In the genomic region with DNA sequence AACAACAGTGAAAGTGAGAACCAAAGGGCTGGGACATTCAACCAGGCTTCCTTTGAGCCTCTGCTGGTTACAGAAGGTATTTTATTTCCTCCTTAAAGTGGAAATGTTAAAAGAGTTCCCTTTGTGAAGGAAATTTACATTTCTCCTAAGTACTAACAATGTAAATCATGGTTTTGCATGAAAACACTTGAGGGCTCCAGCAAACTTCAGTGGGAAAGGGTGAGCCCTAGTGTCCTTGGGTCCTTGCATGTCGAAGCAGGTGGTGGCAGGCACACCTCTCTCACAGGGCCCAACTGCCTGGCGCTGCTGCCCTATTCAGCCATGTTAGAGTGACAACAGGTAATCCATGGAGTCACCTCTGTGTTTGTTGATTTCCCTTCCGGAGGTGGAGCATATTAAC, we compare ENCODE assay signal across 19 mouse cellular contexts.
DNase-seq lines count a peak whose midpoint lies in the region; TF ChIP-seq lines count a peak whose summit lies in the region.
"Had no signal": no experiment of that assay in that cellular context is flagged by ENCODE, and none has a peak within 500 bp of the region (broad histone marks: within the 10 kb centered on the region; RNA-seq: fewer than 3 reads in every experiment).

No protein-coding gene starts in this region.

- H3K27me3 ChIP-seq in ES-Bruce4 (ENCODE audit: control insufficient read depth, insufficient read depth, low read length, poor library complexity, severe bottlenecking), result no peaks in the 10 kb centered on the region
- H3K27me3 ChIP-seq: embryonic facial prominence, embryonic 12.5 days; forebrain, embryonic 13.5 days; forebrain, embryonic 15.5 days had no signal

- TF ChIP-seq EP300 in ES-Bruce4 (IDR thresholded peaks at IDR 0.05; ENCODE audit: insufficient read depth, low read depth, low read length), result peak; percentile 82

- H3K9me3 ChIP-seq in ES-Bruce4 (replicated peaks; ENCODE audit: control insufficient read depth, insufficient read depth, low read length, poor library complexity, severe bottlenecking), result no peaks in the 10 kb centered on the region
- H3K9me3 ChIP-seq in ES-E14 (ENCODE audit: control insufficient read depth, insufficient read depth, low read depth, low read length), result no peaks in the 10 kb centered on the region
- H3K9me3 ChIP-seq: embryonic facial prominence, embryonic 10.5 days; embryonic facial prominence, embryonic 12.5 days; forebrain, embryonic 13.5 days; forebrain, embryonic 15.5 days had no signal

- H3K4me3 ChIP-seq in layer of hippocampus, adult 2 months, result no peak overlapping the region
- no peak overlapping the region for H3K4me3 ChIP-seq in ES-Bruce4 (ENCODE audit: low read depth, low read length)
- H3K4me3 ChIP-seq in ES-E14 (ENCODE audit: insufficient read depth in 1 of 2, low read depth in 1 of 2, low read length in 2 of 2, poor library complexity in 1 of 2, severe bottlenecking in 1 of 2), result no peak overlapping the region
- H3K4me3 ChIP-seq: embryonic facial prominence, embryonic 10.5 days; embryonic facial prominence, embryonic 12.5 days; forebrain, embryonic 13.5 days; forebrain, embryonic 15.5 days had no signal

- DNase-seq in layer of hippocampus, adult 2 months (ENCODE audit: low spot score in 2 of 2), result no peak
- DNase-seq in layer of hippocampus, postnatal 25 days (ENCODE audit: extremely low spot score in 1 of 2, low spot score in 1 of 2), result no peak
- DNase-seq in ES-E14 (ENCODE audit: low read depth, low spot score) (peak; percentile 62), ZHBTc4 (ENCODE audit: low read depth, low spot score) (peak; percentile 88)
- no peak for DNase-seq in gastrocnemius, adult 18-20 months (ENCODE audit: low spot score)
- DNase-seq in kidney, adult 8-10 months, result no peak
- DNase-seq in spleen, postnatal 14 days (ENCODE audit: low spot score in 2 of 2), result no peak
- DNase-seq: adrenal gland, adult 8-10 months; cerebellum, adult 11-12 months; cerebellum, adult 2 months; cerebellum, adult 9-10 months; cerebellum, postnatal 10 days; cerebellum, postnatal 25 days; forebrain, postnatal 0 days had no signal

- H3K27ac ChIP-seq in layer of hippocampus, adult 2 months, result no peak overlapping the region
- no peak overlapping the region for H3K27ac ChIP-seq in ES-Bruce4 (ENCODE audit: insufficient read depth, low read length)
- H3K27ac ChIP-seq in ES-E14 (ENCODE audit: insufficient read depth, low read depth, low read length, poor library complexity, severe bottlenecking), result no peak overlapping the region
- H3K27ac ChIP-seq: embryonic facial prominence, embryonic 10.5 days; embryonic facial prominence, embryonic 12.5 days; forebrain, embryonic 13.5 days; forebrain, embryonic 15.5 days had no signal

- H3K9ac ChIP-seq in ES-Bruce4 (ENCODE audit: low read depth, poor library complexity, severe bottlenecking), result no peak overlapping the region
- H3K9ac ChIP-seq in ES-E14 (ENCODE audit: insufficient read depth, low read depth, low read length, poor library complexity, severe bottlenecking), result no peak overlapping the region
- H3K9ac ChIP-seq: embryonic facial prominence, embryonic 12.5 days; forebrain, embryonic 13.5 days; forebrain, embryonic 15.5 days; forebrain, postnatal 0 days had no signal

- H3K4me1 ChIP-seq in ES-Bruce4 (ENCODE audit: control insufficient read depth, insufficient read depth, low read length) (no peaks in the 10 kb centered on the region), ES-E14 (ENCODE audit: control insufficient read depth in 2 of 2, insufficient read depth in 2 of 2, low read length in 2 of 2, poor library complexity in 1 of 2) (peaks cover 0 to 15% of the 10 kb centered on the region in 2 experiments; a peak in 3 of 4 replicates)
- H3K4me1 ChIP-seq: embryonic facial prominence, embryonic 12.5 days; forebrain, embryonic 13.5 days had no signal

- TF ChIP-seq CTCF in layer of hippocampus, adult 2 months (conservative IDR thresholded peaks at IDR 0.05), result peak; percentile 40
- TF ChIP-seq CTCF in ES-Bruce4 (IDR thresholded peaks at IDR 0.05; ENCODE audit: low read depth, low read length), result no peak

- in situ Hi-C loops in ES-E14 (cut with MboI; ENCODE audit: low sequenced_read_pairs in 2 of 2, unreplicated experiment in 2 of 2), result no loop called here

- TF ChIP-seq POLR2A in ES-Bruce4 (IDR thresholded peaks at IDR 0.05; ENCODE audit: insufficient read depth, low read length), result no peak

- H3K36me3 ChIP-seq in ES-Bruce4 (ENCODE audit: control insufficient read depth, insufficient read depth, low read length, poor library complexity, severe bottlenecking), result no peaks in the 10 kb centered on the region
- no peaks in the 10 kb centered on the region for H3K36me3 ChIP-seq in ES-E14 (ENCODE audit: control insufficient read depth, insufficient read depth, low read length, poor library complexity, severe bottlenecking)
- H3K36me3 ChIP-seq: embryonic facial prominence, embryonic 10.5 days; embryonic facial prominence, embryonic 12.5 days; forebrain, embryonic 15.5 days had no signal

TF ChIP-seq in ES-E14, 5 proteins besides CTCF, POLR2A, EP300 and RAD21:
- no peak for TF ChIP-seq ZNF384 (IDR thresholded peaks at IDR 0.05; ENCODE audit: low read depth, low read length)
- TF ChIP-seq MAFK (IDR thresholded peaks at IDR 0.05; ENCODE audit: insufficient read depth, low read depth, low read length), result no peak
- TF ChIP-seq HCFC1 (IDR thresholded peaks at IDR 0.05; ENCODE audit: borderline replicate concordance, insufficient read depth, low read length), result no peak
- no peak for TF ChIP-seq CHD2 (IDR thresholded peaks at IDR 0.05; ENCODE audit: low read depth, low read length)
- no peak for TF ChIP-seq ZC3H11A (IDR thresholded peaks at IDR 0.05; ENCODE audit: borderline replicate concordance, low read depth, low read length)
TF ChIP-seq in ES-E14: peak in this region for 0.

Comparison
In these comparisons a context has a peak if more than half of its experiments do, and no peak if none do; other contexts are left out.
1. DNase-seq: peak in ES-E14 (single experiment) and ZHBTc4 (single experiment); none in layer of hippocampus, adult 2 months (0 of 2), layer of hippocampus, postnatal 25 days (0 of 2), gastrocnemius, adult 18-20 months (single experiment), kidney, adult 8-10 months (0 of 2) and spleen, postnatal 14 days (0 of 2).